Mouse (Mus musculus): Measurements from ENCODE around the gene Sirt2.

The Sirt2 gene

GRCm38 (mm10) chr7:28766173-28766879 is at the start of gene Sirt2:
Gene Sirt2 (plus strand): TSS chr7:28766735.
- peak; percentile 98 for DNase-seq (ENCODE audit: low read depth)

- no peak for DNase-seq (ENCODE audit: low read depth)
Observed at GRCm38 (mm10) chr7:28717726-28718125, 48.8 kb upstream of the Sirt2 start.

GRCm38 (mm10) chr7:28719159-28719558 is 47.4 kb upstream of the Sirt2 start:
- peak; percentile 11 for DNase-seq (ENCODE audit: low read depth)

- DNase-seq (ENCODE audit: low read depth): no peak
Observed at GRCm38 (mm10) chr7:28719650-28720049, 46.9 kb upstream of the Sirt2 start.

- DNase-seq (ENCODE audit: low read depth): peak; percentile 51
Observed at GRCm38 (mm10) chr7:28720753-28721537, 45.6 kb upstream of the Sirt2 start.

GRCm38 (mm10) chr7:28722079-28722478 is 44.5 kb upstream of the Sirt2 start:
- peak; percentile 15 for DNase-seq (ENCODE audit: low read depth)

- DNase-seq (ENCODE audit: low read depth): no peak
Observed at GRCm38 (mm10) chr7:28724613-28725012, 41.9 kb upstream of the Sirt2 start.

- peak; percentile 90 for DNase-seq (ENCODE audit: low read depth)
Observed at GRCm38 (mm10) chr7:28726600-28726999, 39.9 kb upstream of the Sirt2 start.

GRCm38 (mm10) chr7:28727649-28728340 is 38.7 kb upstream of the Sirt2 start:
- peak; percentile 83 for DNase-seq (ENCODE audit: low read depth)

GRCm38 (mm10) chr7:28732341-28733142 is 34.0 kb upstream of the Sirt2 start:
- no peak for DNase-seq (ENCODE audit: low read depth)

GRCm38 (mm10) chr7:28733211-28733610 is 33.3 kb upstream of the Sirt2 start:
- no peak for DNase-seq (ENCODE audit: low read depth)

GRCm38 (mm10) chr7:28735701-28736100 is 30.8 kb upstream of the Sirt2 start:
- DNase-seq (ENCODE audit: low read depth): no peak

- no peak for DNase-seq (ENCODE audit: low read depth)
Observed at GRCm38 (mm10) chr7:28739829-28740228, 26.7 kb upstream of the Sirt2 start.

- peak; percentile 39 for DNase-seq (ENCODE audit: low read depth)
Observed at GRCm38 (mm10) chr7:28740949-28741348, 25.6 kb upstream of the Sirt2 start.

- no peak for DNase-seq (ENCODE audit: low read depth)
Observed at GRCm38 (mm10) chr7:28741368-28741708, 25.2 kb upstream of the Sirt2 start.

GRCm38 (mm10) chr7:28741709-28742438 is 24.7 kb upstream of the Sirt2 start, which contains the start of the genes Mrps12 and Sars2:
Gene Mrps12 (minus strand): TSS chr7:28741820.
Gene Sars2 (plus strand): TSS chr7:28741992.
- DNase-seq (ENCODE audit: low read depth): peak; percentile 97

GRCm38 (mm10) chr7:28749935-28750334 is 16.6 kb upstream of the Sirt2 start:
- no peak for DNase-seq (ENCODE audit: low read depth)

- no peak for DNase-seq (ENCODE audit: low read depth)
Observed at GRCm38 (mm10) chr7:28756079-28756478, 10.5 kb upstream of the Sirt2 start, which contains the start of gene Ccer2. Gene Ccer2 (plus strand): TSS chr7:28756174.

GRCm38 (mm10) chr7:28758623-28759022 is 7.9 kb upstream of the Sirt2 start:
- DNase-seq (ENCODE audit: low read depth): no peak

- no peak for DNase-seq (ENCODE audit: low read depth)
Observed at GRCm38 (mm10) chr7:28761907-28762306, 4.6 kb upstream of the Sirt2 start.

GRCm38 (mm10) chr7:28765211-28765610 is 1.3 kb upstream of the Sirt2 start:
- DNase-seq (ENCODE audit: low read depth): peak; percentile 35
